In the genomic region with DNA sequence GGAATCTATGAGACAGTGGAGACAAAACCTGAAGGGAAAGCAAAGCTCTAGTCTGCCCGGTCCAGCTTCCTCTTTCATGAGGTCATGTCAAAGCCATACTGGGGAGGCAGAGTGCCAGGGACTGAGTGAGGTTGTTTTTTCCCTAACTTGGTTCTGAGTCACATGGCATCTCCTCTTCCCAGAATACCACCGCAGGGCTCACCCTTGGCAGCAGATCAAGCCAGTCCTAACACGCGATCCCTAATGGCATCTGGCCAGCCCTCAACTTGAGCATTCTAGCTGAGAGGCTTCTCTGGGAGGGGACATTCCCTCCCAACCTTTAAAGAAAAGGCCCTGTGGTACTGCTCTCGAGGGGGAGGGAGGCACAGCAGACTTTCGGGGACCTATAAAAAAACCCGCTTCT, we compare ENCODE assay signal across 8 mouse cellular contexts. TPM values are rescaled to one million over a fixed set of nuclear protein-coding genes. Genes with fewer than 3 reads are reported as not detected.
DNase-seq lines count a peak whose midpoint lies in the region; ATAC-seq and TF ChIP-seq lines count a peak whose summit lies in the region.

No protein-coding gene starts in this region.

- peak; percentile 19 for DNase-seq in CD4-positive, CD25-positive, alpha-beta regulatory T cell, adult 2 months (ENCODE audit: low read depth, low spot score)
- peak; percentile 18 to 25 for DNase-seq in thymus, postnatal 36 days
- DNase-seq in thymus, postnatal 14 days, result no peak
- peak; percentile 89 to 94 for DNase-seq in heart, adult 2 months
- peak; percentile 99 for DNase-seq in lung, postnatal 0 days (ENCODE audit: low spot score)
- peak; percentile 47 to 63 for DNase-seq in spleen, postnatal 36 days (ENCODE audit: low spot score in 2 of 2)

- H3K27ac ChIP-seq in heart, adult 2 months, result peak overlapping the region; percentile 94
- H3K27ac ChIP-seq in kidney, embryonic 15.5 days, result peak overlapping the region; percentile 69
- H3K27ac ChIP-seq in lung, postnatal 0 days (ENCODE audit: low read length), result peak overlapping the region; percentile 97

- H3K4me1 ChIP-seq in heart, adult 2 months (ENCODE audit: control insufficient read depth, insufficient read depth, low read length), result peaks cover 35% of the 10 kb centered on the region
- peaks cover 46% of the 10 kb centered on the region for H3K4me1 ChIP-seq in kidney, embryonic 15.5 days
- H3K4me1 ChIP-seq in lung, postnatal 0 days (ENCODE audit: insufficient read depth, low read depth, low read length), result peaks cover 43% of the 10 kb centered on the region

- no peaks in the 10 kb centered on the region for H3K9me3 ChIP-seq in kidney, embryonic 15.5 days (replicated peaks)
- no peaks in the 10 kb centered on the region for H3K9me3 ChIP-seq in lung, postnatal 0 days (ENCODE audit: low read length)

- TF ChIP-seq POLR2A in heart, adult 2 months (IDR thresholded peaks at IDR 0.05; ENCODE audit: insufficient read depth, low read depth, low read length), result no peak

- H3K9ac ChIP-seq in heart, adult 2 months (ENCODE audit: low read depth, low read length), result peak overlapping the region; percentile 47
- no peak overlapping the region for H3K9ac ChIP-seq in kidney, embryonic 15.5 days
- H3K9ac ChIP-seq in lung, postnatal 0 days (replicated peaks; ENCODE audit: low read depth), result no peak overlapping the region

- no peak overlapping the region for H3K4me2 ChIP-seq in kidney, embryonic 15.5 days
- 0 out of 2 replicates have a peak overlapping the region, but pooled peaks have one; percentile 11 for H3K4me2 ChIP-seq in lung, postnatal 0 days (replicated peaks; ENCODE audit: low read depth, low read length)

- TF ChIP-seq EP300 in heart, adult 2 months (IDR thresholded peaks at IDR 0.05; ENCODE audit: insufficient read depth, low read depth, low read length), result peak; percentile 95
- TF ChIP-seq EP300 in lung, postnatal 0 days (IDR thresholded peaks at IDR 0.05), result peak; percentile 95

- H3K79me2 ChIP-seq in heart, adult 2 months (replicated peaks; ENCODE audit: control insufficient read depth, insufficient read depth, low read length), result no peaks in the 10 kb centered on the region

- no peak for TF ChIP-seq CTCF in heart, adult 2 months (IDR thresholded peaks at IDR 0.05)
- no peak for TF ChIP-seq CTCF in lung, postnatal 0 days (IDR thresholded peaks at IDR 0.05)

- no peak overlapping the region for H3K4me3 ChIP-seq in heart, adult 2 months
- H3K4me3 ChIP-seq in kidney, embryonic 15.5 days (replicated peaks), result no peak overlapping the region
- no peak overlapping the region for H3K4me3 ChIP-seq in lung, postnatal 0 days (ENCODE audit: low read depth, low read length)

- intact Hi-C loops in heart, adult 2 months (cut with DNase I), result no loop called here

- no peak for ATAC-seq in CD4-positive, CD25-positive, alpha-beta regulatory T cell, adult 4 months
- ATAC-seq in kidney, embryonic 15.5 days (replicated peaks; ENCODE audit: low FRiP score), result peak; percentile 44; the same call in 1 of the 2 replicates
- peak; percentile 92 for ATAC-seq in lung, postnatal 0 days

- H3K27me3 ChIP-seq in heart, adult 2 months (ENCODE audit: control insufficient read depth, insufficient read depth, low read length), result no peaks in the 10 kb centered on the region
- H3K27me3 ChIP-seq in kidney, embryonic 15.5 days, result no peaks in the 10 kb centered on the region
- H3K27me3 ChIP-seq in lung, postnatal 0 days (replicated peaks; ENCODE audit: insufficient read depth, low read length), result no peaks in the 10 kb centered on the region

- peaks cover 11% of the 10 kb centered on the region for H3K36me3 ChIP-seq in heart, adult 2 months (ENCODE audit: control insufficient read depth, insufficient read depth, low read length)
- H3K36me3 ChIP-seq in kidney, embryonic 15.5 days, result no peaks in the 10 kb centered on the region
- no peaks in the 10 kb centered on the region for H3K36me3 ChIP-seq in lung, postnatal 0 days (ENCODE audit: insufficient read depth, low read length)

- whole genome bisulfite sequencing in heart, adult 2 months, result 4% methylated on average over 7 of the region's 7 CpGs
- WGBS in kidney, embryonic 15.5 days, result 54% methylated on average over 7 of the region's 7 CpGs
- WGBS in lung, postnatal 0 days, result 5% methylated on average over 7 of the region's 7 CpGs

RNA-seq across cellular contexts. Expression of a gene that starts 8.2 kb away (rescaled TPM):
- 1 to 10 TPM; 1.1 to 1.9 TPM for polyA plus RNA-seq in CD4-positive, CD25-positive, alpha-beta regulatory T cell, adult 4 months (2017; shearing (Covaris generic))
- 10 to 100 TPM; 15.6 to 37.0 TPM for total RNA-seq in heart, adult 2 months (2021)
- polyA plus RNA-seq in heart, adult 2 months (2012; rRNA removed), result 30.9 and 33.1 TPM in 2 replicates
- polyA plus RNA-seq in kidney, embryonic 15.5 days (2015; fragmentation: Nextera tagmentation; extraction: Ambion mirVana), result 25.3 and 25.4 TPM in 2 replicates
- 205 and 234 TPM in 2 replicates for polyA plus RNA-seq in lung, postnatal 0 days (2015; fragmentation: Nextera tagmentation; extraction: Ambion mirVana)

RNA-seq across cellular contexts. Expression of a gene that starts 9.8 kb away (rescaled TPM):
- polyA plus RNA-seq in CD4-positive, CD25-positive, alpha-beta regulatory T cell, adult 4 months (2017; shearing (Covaris generic)), result 10 to 100 TPM; 24.3 to 30.7 TPM
- 100 to 1,000 TPM; 133 to 148 TPM for total RNA-seq in heart, adult 2 months (2021)
- 138 and 144 TPM in 2 replicates for polyA plus RNA-seq in heart, adult 2 months (2012; rRNA removed)
- 42.3 and 44.6 TPM in 2 replicates for polyA plus RNA-seq in kidney, embryonic 15.5 days (2015; fragmentation: Nextera tagmentation; extraction: Ambion mirVana)
- polyA plus RNA-seq in lung, postnatal 0 days (2015; fragmentation: Nextera tagmentation; extraction: Ambion mirVana), result 106 and 117 TPM in 2 replicates

RNA-seq across cellular contexts. Expression of a gene that starts 24.9 kb away (rescaled TPM):
- polyA plus RNA-seq in CD4-positive, CD25-positive, alpha-beta regulatory T cell, adult 4 months (2017; shearing (Covaris generic)), result 100 to 1,000 TPM; 564 to 602 TPM
- 10 to 100 TPM; 83.0 to 90.1 TPM for total RNA-seq in heart, adult 2 months (2021)
- 108 and 134 TPM in 2 replicates for polyA plus RNA-seq in heart, adult 2 months (2012; rRNA removed)
- polyA plus RNA-seq in kidney, embryonic 15.5 days (2015; fragmentation: Nextera tagmentation; extraction: Ambion mirVana), result 951 and 997 TPM in 2 replicates
- 292 and 298 TPM in 2 replicates for polyA plus RNA-seq in lung, postnatal 0 days (2015; fragmentation: Nextera tagmentation; extraction: Ambion mirVana)

RNA-seq across cellular contexts. Expression of a gene that starts 28.1 kb away (rescaled TPM):
- 10 to 100 TPM; 10.9 to 13.2 TPM for polyA plus RNA-seq in CD4-positive, CD25-positive, alpha-beta regulatory T cell, adult 4 months (2017; shearing (Covaris generic))
- total RNA-seq in heart, adult 2 months (2021), result 10 to 100 TPM; 13.2 to 13.3 TPM
- 4.2 and 8.3 TPM in 2 replicates for polyA plus RNA-seq in heart, adult 2 months (2012; rRNA removed)
- 16.5 TPM in 2 replicates for polyA plus RNA-seq in kidney, embryonic 15.5 days (2015; fragmentation: Nextera tagmentation; extraction: Ambion mirVana)
- 2.8 and 3.1 TPM in 2 replicates for polyA plus RNA-seq in lung, postnatal 0 days (2015; fragmentation: Nextera tagmentation; extraction: Ambion mirVana)

RNA-seq across cellular contexts. Expression of a gene that starts 47.9 kb away (rescaled TPM):
- polyA plus RNA-seq in CD4-positive, CD25-positive, alpha-beta regulatory T cell, adult 4 months (2017; shearing (Covaris generic)), result 10 to 100 TPM; 35.5 to 43.5 TPM
- total RNA-seq in heart, adult 2 months (2021), result 1 to 10 TPM; 1.8 TPM
- 5.3 and 5.6 TPM in 2 replicates for polyA plus RNA-seq in heart, adult 2 months (2012; rRNA removed)
- 58.0 and 65.7 TPM in 2 replicates for polyA plus RNA-seq in kidney, embryonic 15.5 days (2015; fragmentation: Nextera tagmentation; extraction: Ambion mirVana)
- 21.4 and 22.9 TPM in 2 replicates for polyA plus RNA-seq in lung, postnatal 0 days (2015; fragmentation: Nextera tagmentation; extraction: Ambion mirVana)
